Mouse (Mus musculus): ENCODE measurements around the gene Asb16.
A peak's percentile ranks its signal among the peaks of the same experiment; 100 is the strongest.

The Asb16 gene

GRCm38 (mm10) chr11:102311966-102312365 lies 43.4 kb downstream of the Asb16 start:
- DNase-seq = no peak

- DNase-seq = no peak
Observed at GRCm38 (mm10) chr11:102312586-102312985, 44.0 kb downstream of the Asb16 start.

GRCm38 (mm10) chr11:102314321-102314720 lies 45.8 kb downstream of the Asb16 start:
- no peak for DNase-seq

- peak; percentile 78 for DNase-seq
Observed at GRCm38 (mm10) chr11:102315690-102316571, 47.4 kb downstream of the Asb16 start.

- peak; percentile 89 for DNase-seq
Observed at GRCm38 (mm10) chr11:102316572-102317297, 48.2 kb downstream of the Asb16 start.

- DNase-seq = peak; percentile 68
Observed at GRCm38 (mm10) chr11:102317298-102317900, 48.9 kb downstream of the Asb16 start.

- DNase-seq = peak; percentile 69
Observed at GRCm38 (mm10) chr11:102317901-102318575, 49.5 kb downstream of the Asb16 start.

- DNase-seq = no peak
Observed at GRCm38 (mm10) chr11:102318576-102319409, 50.2 kb downstream of the Asb16 start.

- peak; percentile 94 for DNase-seq
Observed at GRCm38 (mm10) chr11:102319410-102319792, 50.9 kb downstream of the Asb16 start, which contains the start of gene Ubtf. TSS of gene Ubtf (minus strand) at chr11:102319742.

GRCm38 (mm10) chr11:102319941-102320685 lies 51.6 kb downstream of the Asb16 start:
- peak; percentile 94 for DNase-seq

GRCm38 (mm10) chr11:102320686-102321005 lies 52.1 kb downstream of the Asb16 start:
- DNase-seq = peak; percentile 85

GRCm38 (mm10) chr11:102321931-102322330 lies 53.4 kb downstream of the Asb16 start:
- peak; percentile 58 for DNase-seq

GRCm38 (mm10) chr11:102323516-102323915 lies 55.0 kb downstream of the Asb16 start:
- no peak for DNase-seq

- no peak for DNase-seq
Observed at GRCm38 (mm10) chr11:102327250-102327649, 58.7 kb downstream of the Asb16 start.

- DNase-seq = no peak
Observed at GRCm38 (mm10) chr11:102327839-102328238, 59.3 kb downstream of the Asb16 start.

All from cerebellum, adult 9-10 months (tissue).